Mouse (Mus musculus): ENCODE data around the gene Vmn1r128. TPM values are rescaled to one million over a fixed set of nuclear protein-coding genes. Genes with fewer than 3 reads are reported as not detected.
"Not testable (repeated sequence)": the region's sequence is repeated elsewhere in the genome, so short reads cannot be mapped to it uniquely, and the experiment has no call there.

Vmn1r128 gene
- not detected in 2 replicates for polyA plus RNA-seq (2014; fragmentation: Nextera tagmentation; extraction: Ambion mirVana)

DNA sequence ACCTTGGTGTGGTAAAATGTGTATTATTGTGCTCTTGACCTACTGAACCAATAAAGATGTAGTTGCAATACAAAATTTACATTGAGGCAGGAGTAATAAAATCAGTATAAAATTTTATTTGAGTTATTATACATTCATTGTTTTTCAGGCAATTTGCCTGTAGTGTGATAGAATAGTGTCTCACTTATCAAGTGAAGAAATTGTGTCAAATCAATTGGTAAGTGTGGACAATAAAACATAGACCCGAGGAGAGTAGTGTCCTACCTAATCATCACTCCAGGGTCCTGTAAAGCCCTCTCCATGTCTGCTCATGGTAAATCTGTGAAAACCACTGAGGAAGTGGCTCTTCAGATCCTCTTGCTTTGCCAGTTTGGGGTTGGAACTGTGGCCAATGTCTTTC is at the start of gene Vmn1r128:
Gene Vmn1r128, plus strand, starts transcription at position 301 of the 400 bp plus-strand sequence.
- not testable (repeated sequence) for H3K27me3 ChIP-seq (ENCODE audit: control insufficient read depth, insufficient read depth, low read length); DNase-seq (ENCODE audit: low spot score); H3K4me1 ChIP-seq (replicated peaks; ENCODE audit: control insufficient read depth, insufficient read depth, low read length); H3K4me2 ChIP-seq (ENCODE audit: low read depth, low read length, severe bottlenecking); H3K9me3 ChIP-seq (ENCODE audit: control insufficient read depth, low read length); H3K9ac ChIP-seq (ENCODE audit: low read length); H3K36me3 ChIP-seq (ENCODE audit: control insufficient read depth, insufficient read depth, low read length); H3K27ac ChIP-seq (ENCODE audit: low read depth, low read length); ATAC-seq (replicated peaks; ENCODE audit: low FRiP score); H3K4me3 ChIP-seq (ENCODE audit: low read depth, low read length)
- WGBS: 77% methylated on average over 1 of the region's 1 CpGs

DNA sequence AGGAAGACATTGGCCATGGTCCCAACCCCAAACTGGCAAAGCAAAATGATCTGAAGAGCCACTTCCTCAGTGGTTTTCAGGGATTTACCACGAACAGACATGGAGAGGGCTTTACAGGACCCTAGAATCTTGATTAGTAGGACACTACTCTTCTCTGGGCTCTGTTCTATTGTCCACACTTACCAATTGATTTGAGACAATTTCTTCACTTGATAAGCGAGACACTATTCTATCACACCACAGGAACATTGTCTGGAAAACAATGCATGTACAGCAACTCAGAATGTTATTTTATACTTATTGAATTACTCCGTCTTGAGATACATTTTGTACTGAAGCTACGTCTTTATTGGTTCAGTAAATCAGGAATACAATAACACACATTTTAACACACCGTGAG is 47.8 kb upstream of the Vmn1r128 start, which contains the start of gene Vmn1r126:
Gene Vmn1r126, minus strand, starts transcription at position 101 of the 400 bp plus-strand sequence.
- H3K4me2 ChIP-seq (ENCODE audit: low read depth, low read length, severe bottlenecking): not testable (repeated sequence)

DNA sequence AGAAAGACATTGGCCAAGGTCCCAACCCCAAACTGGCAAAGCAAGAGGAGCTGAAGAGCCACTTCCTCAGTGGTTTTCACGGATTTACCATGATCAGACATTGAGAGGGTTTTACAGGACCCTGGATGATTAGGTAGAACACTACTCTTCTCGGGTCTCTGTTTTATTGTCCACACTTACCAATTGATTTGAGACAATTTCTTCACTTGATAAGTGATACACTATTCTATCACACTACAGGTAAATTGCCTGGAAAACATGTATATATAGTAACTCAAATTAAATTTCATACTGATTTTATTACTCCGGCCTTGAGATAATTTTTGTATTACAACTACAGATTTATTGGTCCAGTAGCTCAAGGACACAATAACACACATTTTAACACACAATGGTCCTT is 29.4 kb upstream of the Vmn1r128 start, which contains the start of gene Vmn1r127:
Gene Vmn1r127, minus strand, starts transcription at position 101 of the 400 bp plus-strand sequence.
- not testable (repeated sequence) for H3K36me3 ChIP-seq (ENCODE audit: control insufficient read depth, insufficient read depth, low read length)

More for the DNA sequence above, 47.8 kb upstream of the Vmn1r128 start, which contains the start of gene Vmn1r126:
- not testable (repeated sequence) for DNase-seq (ENCODE audit: low spot score); H3K27me3 ChIP-seq (ENCODE audit: control insufficient read depth, insufficient read depth, low read length); H3K9me3 ChIP-seq (ENCODE audit: control insufficient read depth, low read length); H3K4me1 ChIP-seq (replicated peaks; ENCODE audit: control insufficient read depth, insufficient read depth, low read length); H3K36me3 ChIP-seq (ENCODE audit: control insufficient read depth, insufficient read depth, low read length); H3K27ac ChIP-seq (ENCODE audit: low read depth, low read length); ATAC-seq (replicated peaks; ENCODE audit: low FRiP score); H3K9ac ChIP-seq (ENCODE audit: low read length); H3K4me3 ChIP-seq (ENCODE audit: low read depth, low read length)
- WGBS: no CpG with 5 or more reads among the region's 5 CpGs

DNA sequence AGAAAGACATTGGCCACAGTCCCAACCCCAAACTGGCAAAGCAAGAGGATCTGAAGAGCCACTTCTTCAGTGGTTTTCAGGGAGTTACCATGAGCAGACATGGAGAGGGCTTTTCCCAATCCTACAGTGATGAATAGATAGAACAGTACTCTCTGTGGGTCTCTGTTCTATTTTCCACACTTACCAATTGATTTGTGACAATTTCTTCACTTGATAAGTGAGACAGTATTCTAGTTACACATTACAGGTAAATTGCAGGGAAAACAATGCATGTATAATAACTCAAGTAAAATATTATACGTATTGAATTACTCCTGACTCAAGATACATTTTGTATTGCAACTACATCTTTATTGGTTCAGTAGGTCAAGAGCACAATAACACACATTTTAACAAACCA is 12.0 kb downstream of the Vmn1r128 start, which contains the start of gene Vmn1r129:
Gene Vmn1r129, minus strand, starts transcription at position 101 of the 400 bp plus-strand sequence.
- not testable (repeated sequence) for H3K4me2 ChIP-seq (ENCODE audit: low read depth, low read length, severe bottlenecking); H3K9ac ChIP-seq (ENCODE audit: low read length); H3K36me3 ChIP-seq (ENCODE audit: control insufficient read depth, insufficient read depth, low read length); ATAC-seq (replicated peaks; ENCODE audit: low FRiP score); H3K9me3 ChIP-seq (ENCODE audit: control insufficient read depth, low read length); H3K4me1 ChIP-seq (replicated peaks; ENCODE audit: control insufficient read depth, insufficient read depth, low read length); H3K27ac ChIP-seq (ENCODE audit: low read depth, low read length); DNase-seq (ENCODE audit: low spot score); H3K4me3 ChIP-seq (ENCODE audit: low read depth, low read length); H3K27me3 ChIP-seq (ENCODE audit: control insufficient read depth, insufficient read depth, low read length)
- WGBS: no CpG with 5 or more reads among the region's 1 CpGs

More for the DNA sequence above, 29.4 kb upstream of the Vmn1r128 start, which contains the start of gene Vmn1r127:
- not testable (repeated sequence) for H3K4me2 ChIP-seq (ENCODE audit: low read depth, low read length, severe bottlenecking); H3K27me3 ChIP-seq (ENCODE audit: control insufficient read depth, insufficient read depth, low read length); H3K9ac ChIP-seq (ENCODE audit: low read length); H3K27ac ChIP-seq (ENCODE audit: low read depth, low read length); H3K9me3 ChIP-seq (ENCODE audit: control insufficient read depth, low read length); H3K4me1 ChIP-seq (replicated peaks; ENCODE audit: control insufficient read depth, insufficient read depth, low read length); DNase-seq (ENCODE audit: low spot score); ATAC-seq (replicated peaks; ENCODE audit: low FRiP score); H3K4me3 ChIP-seq (ENCODE audit: low read depth, low read length)
- WGBS: no CpG with 5 or more reads among the region's 3 CpGs

Other genes starting within 250 kb of the Vmn1r128 start
- not detected in 2 replicates for gene Vmn1r122, start 215.2 kb upstream of the Vmn1r128 start, polyA plus RNA-seq (2014; fragmentation: Nextera tagmentation; extraction: Ambion mirVana)
- not detected in 2 replicates for gene Vmn1r123, start 187.2 kb upstream of the Vmn1r128 start, polyA plus RNA-seq (2014; fragmentation: Nextera tagmentation; extraction: Ambion mirVana)
- not detected in 2 replicates for gene Gm5157, start 158.9 kb upstream of the Vmn1r128 start, polyA plus RNA-seq (2014; fragmentation: Nextera tagmentation; extraction: Ambion mirVana)
- not detected in 2 replicates for gene Vmn1r124, start 88.8 kb upstream of the Vmn1r128 start, polyA plus RNA-seq (2014; fragmentation: Nextera tagmentation; extraction: Ambion mirVana)
- not detected in 2 replicates for gene Vmn1r125, start 77.2 kb upstream of the Vmn1r128 start, polyA plus RNA-seq (2014; fragmentation: Nextera tagmentation; extraction: Ambion mirVana)
- gene Vmn1r126, start 47.9 kb upstream of the Vmn1r128 start, polyA plus RNA-seq (2014; fragmentation: Nextera tagmentation; extraction: Ambion mirVana): not detected in 2 replicates
- not detected in 2 replicates for gene Vmn1r127, start 29.5 kb upstream of the Vmn1r128 start, polyA plus RNA-seq (2014; fragmentation: Nextera tagmentation; extraction: Ambion mirVana)
- gene Vmn1r129, start 11.9 kb downstream of the Vmn1r128 start, polyA plus RNA-seq (2014; fragmentation: Nextera tagmentation; extraction: Ambion mirVana): not detected in 2 replicates
- not detected in 2 replicates for gene Gm6882, start 83.4 kb downstream of the Vmn1r128 start, polyA plus RNA-seq (2014; fragmentation: Nextera tagmentation; extraction: Ambion mirVana)
- not detected in 2 replicates for gene Vmn1r130, start 162.4 kb downstream of the Vmn1r128 start, polyA plus RNA-seq (2014; fragmentation: Nextera tagmentation; extraction: Ambion mirVana)
- gene Vmn1r131, start 196.7 kb downstream of the Vmn1r128 start, polyA plus RNA-seq (2014; fragmentation: Nextera tagmentation; extraction: Ambion mirVana): not detected in 2 replicates

Data from forebrain, embryonic 11.5 days (tissue).